Mouse (Mus musculus): Measurements from ENCODE around the gene Serpinf2. TPM values are rescaled to one million over a fixed set of nuclear protein-coding genes. Genes with fewer than 3 reads are reported as not detected.
A peak's percentile ranks its signal among the peaks of the same experiment; 100 is the strongest.
"Not testable (repeated sequence)": the region's sequence is repeated elsewhere in the genome, so short reads cannot be mapped to it uniquely, and the experiment has no call there.

Gene Serpinf2
- polyA plus RNA-seq, 1 experiment from 2014 or later = 0.08 TPM

DNA sequence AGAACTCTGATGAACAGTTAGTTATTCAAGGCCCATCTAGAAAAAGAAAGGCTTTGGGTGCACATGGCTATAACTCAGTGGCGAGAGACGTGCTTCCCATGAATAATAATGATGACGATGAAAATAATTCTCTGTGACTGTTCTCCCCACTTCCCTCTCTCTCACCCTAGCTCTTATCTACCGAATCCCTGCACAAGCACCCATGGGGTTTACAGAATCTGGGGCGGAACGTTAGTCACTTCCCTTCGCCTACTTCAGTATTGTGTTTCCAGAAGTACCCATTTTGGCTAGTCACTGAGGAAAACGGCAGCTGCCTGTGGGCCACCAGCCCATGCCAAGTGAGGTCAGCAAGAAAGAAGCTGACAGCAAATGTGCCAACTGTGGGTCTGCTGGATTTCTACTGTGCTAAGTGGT, 19.2 kb upstream of the Serpinf2 start:
- no peaks in the 10 kb centered on the region for H3K27me3 ChIP-seq
- peaks cover 43% of the 10 kb centered on the region for H3K4me1 ChIP-seq
- ATAC-seq (ENCODE audit: insufficient number of reproducible peaks, insufficient read depth, low FRiP score, low TSS enrichment) = no peak
- 81% methylated on average over 8 of the region's 8 CpGs for WGBS
- no peak overlapping the region for H3K4me2 ChIP-seq (replicated peaks)
- no peak overlapping the region for H3K4me3 ChIP-seq
- no peak overlapping the region for H3K27ac ChIP-seq
- H3K36me3 ChIP-seq = no peaks in the 10 kb centered on the region
- no peak overlapping the region for H3K9ac ChIP-seq
- no peaks in the 10 kb centered on the region for H3K9me3 ChIP-seq

DNA sequence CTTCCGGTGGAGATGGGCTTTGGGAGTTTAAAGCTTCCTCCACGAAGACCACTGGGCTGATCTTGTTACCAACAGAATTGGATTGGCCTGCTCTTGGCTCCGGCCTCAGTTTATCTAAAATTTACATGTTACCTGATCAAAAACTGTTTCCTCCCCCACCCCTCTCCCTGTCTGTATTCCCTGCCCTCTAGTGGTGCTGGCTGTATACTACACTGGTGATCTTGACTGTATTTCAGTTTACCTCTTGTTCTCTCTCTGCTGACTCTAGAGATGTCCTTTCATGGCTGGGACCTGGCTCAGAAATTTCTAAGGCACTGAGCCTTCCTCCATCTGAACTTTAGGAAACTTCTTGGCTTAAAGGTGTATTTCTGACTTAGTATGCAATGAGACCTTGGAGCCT, 18.8 kb upstream of the Serpinf2 start:
- Histone ChIP-seq H3K27me3 (no peaks in the 10 kb centered on the region), H3K4me2 (replicated peaks) (no peak overlapping the region), H3K27ac (no peak overlapping the region), H3K36me3 (no peaks in the 10 kb centered on the region), H3K9me3 (no peaks in the 10 kb centered on the region), H3K4me1 (peaks cover 42% of the 10 kb centered on the region), H3K4me3 (no peak overlapping the region), H3K9ac (no peak overlapping the region)
- WGBS = 22% methylated on average over 3 of the region's 3 CpGs
- no peak for ATAC-seq (ENCODE audit: insufficient number of reproducible peaks, insufficient read depth, low FRiP score, low TSS enrichment)

DNA sequence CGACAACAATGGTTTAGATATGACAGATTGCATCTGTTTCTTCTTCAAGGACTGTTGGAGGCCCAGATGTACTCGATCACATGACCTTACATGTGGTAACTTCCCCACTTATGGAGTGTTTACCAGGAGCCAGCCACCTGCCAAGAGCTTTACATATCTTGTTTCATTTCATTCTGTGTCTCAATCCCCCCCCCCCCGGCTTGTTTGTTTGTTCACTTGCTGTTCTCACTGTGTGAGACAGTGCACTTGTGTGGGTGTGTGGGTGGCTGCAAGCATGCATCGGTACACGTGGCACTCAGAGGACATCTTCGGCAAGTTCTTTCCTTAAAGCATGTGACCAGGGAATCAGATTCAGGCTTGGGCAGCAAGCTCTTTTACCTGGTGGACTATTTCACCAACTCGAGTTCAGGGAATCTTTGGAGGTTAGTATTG, 17.1 kb upstream of the Serpinf2 start:
- Histone ChIP-seq H3K36me3 (no peaks in the 10 kb centered on the region), H3K27me3 (no peaks in the 10 kb centered on the region), H3K27ac (no peak overlapping the region), H3K4me1 (peaks cover 26% of the 10 kb centered on the region), H3K9ac (no peak overlapping the region), H3K4me2 (replicated peaks) (no peak overlapping the region), H3K9me3 (no peaks in the 10 kb centered on the region), H3K4me3 (no peak overlapping the region)
- 78% methylated on average over 7 of the region's 7 CpGs for WGBS
- ATAC-seq (ENCODE audit: insufficient number of reproducible peaks, insufficient read depth, low FRiP score, low TSS enrichment) = no peak

DNA sequence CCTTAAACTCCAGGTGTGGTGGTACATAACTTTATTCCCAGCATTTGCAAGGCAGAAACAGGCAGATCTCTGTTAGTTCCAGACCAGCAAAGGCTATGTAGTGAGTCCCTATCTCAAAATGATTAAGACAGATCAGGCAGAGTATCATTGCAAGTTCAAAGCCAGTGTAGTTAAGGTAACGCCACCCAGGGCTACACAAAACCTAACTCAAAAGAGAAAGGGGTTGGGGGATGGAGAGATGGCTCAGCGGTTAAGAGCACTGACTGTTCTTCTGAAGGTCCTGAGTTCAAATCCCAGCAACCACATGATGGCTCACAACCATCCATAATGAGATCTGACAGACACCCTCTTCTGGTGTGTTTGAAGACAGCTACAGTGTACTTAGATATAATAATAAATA, 16.6 kb upstream of the Serpinf2 start:
- 91% methylated on average over 2 of the region's 2 CpGs for WGBS
- H3K9ac ChIP-seq; H3K4me2 ChIP-seq (replicated peaks); H3K27me3 ChIP-seq; H3K4me3 ChIP-seq; H3K36me3 ChIP-seq; H3K27ac ChIP-seq; H3K9me3 ChIP-seq; ATAC-seq (ENCODE audit: insufficient number of reproducible peaks, insufficient read depth, low FRiP score, low TSS enrichment): not testable (repeated sequence)
- peaks cover 30% of the 10 kb centered on the region for H3K4me1 ChIP-seq

DNA sequence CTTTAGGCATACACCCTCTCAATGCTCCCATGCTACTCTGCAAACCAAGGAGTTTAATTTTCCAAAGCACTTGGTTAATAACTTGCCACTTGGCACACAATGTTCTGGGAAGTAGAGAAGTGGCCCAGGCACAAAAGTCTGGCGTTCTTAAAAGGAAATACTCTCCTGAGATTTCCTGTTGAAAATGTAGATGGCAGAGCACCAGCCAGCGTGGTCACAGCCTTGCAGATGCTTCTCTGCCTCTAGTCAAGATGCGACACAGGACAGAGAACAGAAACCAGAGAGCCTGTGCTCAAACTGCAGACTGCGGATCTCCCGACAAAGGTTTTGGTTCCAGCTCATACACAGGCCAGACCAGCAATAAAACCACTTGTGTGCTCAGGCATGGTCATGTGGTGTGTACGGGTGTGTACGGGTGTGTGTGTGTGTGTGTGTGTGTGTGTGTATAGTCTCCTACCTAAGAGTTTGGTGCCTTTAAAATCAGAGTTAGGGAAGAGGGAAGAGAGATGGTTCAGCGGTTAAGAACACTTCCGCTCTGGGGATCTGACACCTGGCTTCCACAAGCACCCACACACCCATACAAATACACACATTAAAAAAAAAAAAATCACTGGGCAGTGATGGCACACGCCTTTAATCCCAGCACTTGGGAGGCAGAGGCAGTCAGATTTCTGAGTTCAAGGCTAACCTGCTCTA, 15.8 kb upstream of the Serpinf2 start:
- peak overlapping the region; percentile 67; the same call in 1 of the 2 replicates for H3K27ac ChIP-seq

DNA sequence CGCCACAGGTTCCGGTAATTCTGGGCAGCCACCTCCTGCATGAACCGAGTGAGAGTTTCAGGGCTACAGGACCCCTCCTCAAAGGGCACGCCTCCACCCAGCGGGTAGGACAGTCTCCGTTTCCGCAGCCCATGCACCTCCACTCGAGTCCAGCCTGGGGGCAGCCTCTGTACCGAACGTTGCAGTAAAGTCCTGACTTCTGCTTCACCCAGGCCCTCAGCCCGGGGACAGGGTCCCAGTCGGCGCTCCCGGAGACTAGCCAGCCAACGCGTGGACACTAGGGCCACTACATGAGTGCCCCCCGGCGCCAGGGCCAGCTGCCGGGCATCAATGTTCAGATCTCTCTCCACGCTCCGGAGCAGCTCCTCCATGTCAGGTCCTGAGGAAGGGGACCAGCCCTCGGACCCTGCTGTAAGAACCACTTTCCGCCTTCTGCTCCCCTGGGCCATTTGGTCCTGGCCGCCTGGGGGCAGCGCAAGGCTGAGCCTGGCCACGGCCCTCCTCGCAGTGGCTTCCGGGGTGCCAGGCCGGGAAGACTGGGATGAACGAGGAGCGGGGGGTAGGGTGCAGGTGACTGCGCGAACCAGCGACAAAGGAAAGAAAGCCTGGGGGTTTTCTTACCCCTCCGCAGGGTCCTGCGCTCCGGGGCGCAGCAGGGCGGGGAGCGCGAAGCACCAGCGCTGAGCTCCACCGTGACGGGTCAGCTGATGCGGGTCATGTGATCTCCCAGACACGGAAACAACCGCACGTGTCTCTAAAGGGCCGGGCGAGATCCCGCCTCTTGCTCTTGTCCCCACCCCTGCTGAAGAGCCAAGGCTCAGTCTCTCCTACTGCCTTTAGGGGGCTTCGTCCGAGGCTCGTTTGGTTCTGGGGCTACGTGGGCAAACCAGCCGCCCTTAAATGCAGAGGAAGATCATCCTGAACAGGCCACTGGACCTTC, 14.9 kb upstream of the Serpinf2 start, which contains the start of gene Wdr81:
Gene Wdr81, minus strand, starts transcription at position 727 of the 940 bp plus-strand sequence.
- Histone ChIP-seq H3K27me3 (no peaks in the 10 kb centered on the region), H3K27ac (peak within 1 kb of the TSS; percentile 67; the same call in 1 of the 2 replicates), H3K9ac (peak within 1 kb of the TSS; percentile 67), H3K9me3 (no peaks in the 10 kb centered on the region), H3K36me3 (peaks cover 6% of the 10 kb centered on the region; the same call in 1 of the 2 replicates), H3K4me2 (replicated peaks) (peak within 1 kb of the TSS; percentile 100), H3K4me1 (peaks cover 19% of the 10 kb centered on the region), H3K4me3 (peak within 1 kb of the TSS; percentile 74)
- peak; percentile 91 for ATAC-seq (ENCODE audit: insufficient number of reproducible peaks, insufficient read depth, low FRiP score, low TSS enrichment)
- WGBS = 2% methylated on average over 56 of the region's 56 CpGs

More for the DNA sequence above, 15.8 kb upstream of the Serpinf2 start:
- Histone ChIP-seq H3K36me3 (no peaks in the 10 kb centered on the region), H3K9me3 (no peaks in the 10 kb centered on the region), H3K4me1 (peaks cover 29% of the 10 kb centered on the region), H3K9ac (peak overlapping the region; percentile 67), H3K27me3 (no peaks in the 10 kb centered on the region), H3K4me2 (replicated peaks) (peak overlapping the region; percentile 100), H3K4me3 (peak overlapping the region; percentile 74)
- ATAC-seq (ENCODE audit: insufficient number of reproducible peaks, insufficient read depth, low FRiP score, low TSS enrichment) = no peak
- 75% methylated on average over 10 of the region's 10 CpGs for WGBS

DNA sequence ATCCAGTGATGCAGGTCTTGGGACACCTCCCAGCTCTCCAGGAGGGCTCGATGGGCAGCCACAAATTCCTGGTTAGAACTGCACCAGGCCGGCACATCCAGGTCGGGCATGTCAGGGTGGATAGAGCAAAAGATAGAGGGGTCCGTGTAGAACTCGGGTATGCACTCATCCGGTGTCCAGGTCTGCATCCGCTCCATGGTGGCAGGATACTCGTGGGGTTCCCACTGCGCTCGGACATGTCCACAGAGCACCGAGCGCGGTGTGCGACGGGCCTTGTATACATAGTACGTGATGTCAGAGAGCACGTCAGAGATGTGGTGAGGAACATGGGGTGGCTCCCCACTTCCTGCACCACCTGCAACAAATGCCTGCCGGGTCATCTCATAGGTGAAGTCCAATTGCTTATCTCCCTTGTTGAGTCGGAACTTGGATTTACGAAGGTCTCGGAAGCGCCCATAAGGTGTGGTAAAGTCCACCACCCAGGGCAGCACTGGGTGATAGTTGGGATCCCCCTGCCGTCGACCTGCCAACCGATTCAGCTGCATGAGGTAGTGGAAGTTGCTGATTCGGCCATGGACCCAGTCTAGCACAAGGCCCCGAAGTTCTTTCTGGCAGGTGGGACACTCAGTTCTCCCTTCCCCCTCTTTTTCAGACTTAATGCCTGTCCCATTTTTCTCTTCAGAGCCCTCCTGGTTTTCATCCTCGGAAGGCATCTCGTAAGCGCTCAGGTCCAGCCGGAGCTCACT, 13.6 kb upstream of the Serpinf2 start:
- Histone ChIP-seq H3K4me1 (peaks cover 19% of the 10 kb centered on the region), H3K27me3 (no peaks in the 10 kb centered on the region), H3K9ac (0 out of 2 replicates have a peak overlapping the region, but pooled peaks have one; percentile 67), H3K27ac (no peak overlapping the region), H3K4me2 (replicated peaks) (peak overlapping the region; percentile 100; the same call in 1 of the 2 replicates), H3K9me3 (no peaks in the 10 kb centered on the region), H3K36me3 (peaks cover 18% of the 10 kb centered on the region), H3K4me3 (no peak overlapping the region)
- ATAC-seq (ENCODE audit: insufficient number of reproducible peaks, insufficient read depth, low FRiP score, low TSS enrichment) = no peak
- WGBS = 91% methylated on average over 31 of the region's 31 CpGs

DNA sequence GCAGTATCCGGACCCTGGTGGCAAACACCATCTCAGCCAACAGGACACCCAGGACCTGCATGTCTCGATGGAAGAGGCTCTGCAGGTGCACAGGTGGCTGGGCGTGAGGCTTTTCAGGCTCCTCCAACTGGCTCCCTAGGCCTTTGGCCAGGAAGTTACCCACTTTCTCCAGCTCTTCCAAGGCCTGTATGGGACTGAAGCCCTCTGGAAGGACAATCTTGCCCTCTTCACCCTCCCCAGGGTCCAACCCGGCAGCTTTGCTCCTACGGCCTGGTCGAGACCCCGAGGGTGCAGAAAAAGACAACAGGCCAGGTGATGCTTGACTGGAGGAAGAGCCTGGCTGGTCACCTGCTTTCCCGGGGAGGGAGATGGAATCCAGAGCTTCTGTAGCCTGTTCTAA, 12.7 kb upstream of the Serpinf2 start:
- H3K4me2 ChIP-seq (replicated peaks) = no peak overlapping the region
- ATAC-seq (ENCODE audit: insufficient number of reproducible peaks, insufficient read depth, low FRiP score, low TSS enrichment) = no peak

DNA sequence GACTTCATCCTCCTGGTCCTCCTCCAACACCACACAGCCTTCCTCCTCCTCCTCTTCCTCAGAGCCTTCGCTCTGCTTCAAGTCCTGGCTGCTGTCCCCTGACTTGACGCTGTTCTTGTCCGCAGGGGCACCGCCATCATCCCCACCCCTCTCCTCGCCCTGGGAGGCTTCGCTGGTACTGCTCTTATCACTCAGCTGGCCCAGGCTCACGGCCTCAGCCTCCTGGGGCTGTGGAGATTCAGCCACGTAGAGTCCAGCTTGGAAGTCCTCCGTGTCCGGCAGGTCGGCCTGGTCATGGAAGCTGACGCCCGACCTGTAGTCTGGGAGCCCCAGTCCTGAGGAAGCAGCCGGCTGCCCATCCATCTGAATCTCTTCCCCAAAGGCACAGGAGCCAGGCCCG, 11.5 kb upstream of the Serpinf2 start:
- H3K4me3 ChIP-seq = no peak overlapping the region
- ATAC-seq (ENCODE audit: insufficient number of reproducible peaks, insufficient read depth, low FRiP score, low TSS enrichment) = no peak
- no peak overlapping the region; the same call in 1 of the 2 replicates for H3K9ac ChIP-seq
- H3K36me3 ChIP-seq = peaks cover 24% of the 10 kb centered on the region
- no peaks in the 10 kb centered on the region for H3K27me3 ChIP-seq
- no peak overlapping the region for H3K4me2 ChIP-seq (replicated peaks)
- 87% methylated on average over 15 of the region's 15 CpGs for WGBS
- no peaks in the 10 kb centered on the region for H3K9me3 ChIP-seq
- no peak overlapping the region; the same call in 1 of the 2 replicates for H3K27ac ChIP-seq
- peaks cover 19% of the 10 kb centered on the region for H3K4me1 ChIP-seq

More for the DNA sequence above, 12.7 kb upstream of the Serpinf2 start:
- 93% methylated on average over 8 of the region's 8 CpGs for WGBS
- Histone ChIP-seq H3K4me3 (no peak overlapping the region), H3K36me3 (peaks cover 24% of the 10 kb centered on the region), H3K27me3 (no peaks in the 10 kb centered on the region), H3K27ac (no peak overlapping the region), H3K9me3 (no peaks in the 10 kb centered on the region), H3K4me1 (peaks cover 19% of the 10 kb centered on the region), H3K9ac (no peak overlapping the region)

DNA sequence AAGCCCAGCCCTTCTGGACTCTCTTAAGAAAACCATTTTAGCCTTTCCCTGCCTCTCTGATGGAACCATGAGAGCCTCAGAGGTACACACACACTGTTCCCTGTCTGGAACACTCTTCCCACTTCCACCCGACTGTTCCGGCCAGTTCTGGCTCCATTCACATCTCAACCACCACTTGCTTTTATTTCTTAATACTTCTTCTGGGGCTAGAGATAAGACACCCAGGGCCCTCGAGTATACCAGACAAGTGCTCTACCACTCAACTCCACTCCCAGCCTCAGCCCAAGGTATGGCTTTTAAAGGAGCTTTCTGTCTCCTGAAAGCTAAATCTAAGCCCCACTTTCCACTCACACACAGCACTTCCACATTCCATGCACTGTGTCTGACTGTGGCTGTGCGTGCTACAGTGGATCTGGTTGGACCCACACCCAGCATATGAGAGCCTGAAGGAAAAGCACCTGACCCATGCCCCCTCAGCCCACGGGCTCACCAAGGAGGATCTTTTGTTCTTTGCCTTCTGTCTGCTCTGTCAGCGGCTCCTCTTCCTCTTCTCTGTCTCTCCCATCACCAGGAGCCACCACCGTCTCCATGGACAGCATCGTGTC, 11.0 kb upstream of the Serpinf2 start:
- Histone ChIP-seq H3K9me3 (no peaks in the 10 kb centered on the region), H3K4me1 (peaks cover 19% of the 10 kb centered on the region), H3K9ac (no peak overlapping the region), H3K27me3 (no peaks in the 10 kb centered on the region), H3K27ac (no peak overlapping the region), H3K36me3 (peaks cover 27% of the 10 kb centered on the region), H3K4me3 (no peak overlapping the region), H3K4me2 (replicated peaks) (no peak overlapping the region)
- 82% methylated on average over 8 of the region's 8 CpGs for WGBS
- ATAC-seq (ENCODE audit: insufficient number of reproducible peaks, insufficient read depth, low FRiP score, low TSS enrichment) = no peak

DNA sequence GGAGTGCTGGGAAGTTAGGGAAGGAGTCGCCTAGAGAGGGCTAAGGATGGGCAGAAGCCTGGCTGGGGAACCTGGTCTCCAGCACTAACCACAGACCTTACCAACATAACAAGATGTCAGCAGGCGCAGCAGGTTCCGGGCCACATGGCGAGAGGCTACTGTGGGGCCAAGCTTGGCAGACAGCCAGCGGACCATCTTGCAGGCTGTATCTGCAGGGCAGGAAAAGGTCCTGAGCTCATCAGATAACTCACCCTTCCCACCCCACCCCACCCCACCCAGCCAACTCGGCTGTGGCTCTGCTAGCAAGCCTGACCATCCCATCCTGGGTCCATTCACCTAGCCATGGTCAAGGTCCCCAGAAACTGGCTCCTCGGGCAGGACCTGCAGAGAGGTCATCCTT, 10.3 kb upstream of the Serpinf2 start:
- Histone ChIP-seq H3K27ac (no peak overlapping the region), H3K9ac (no peak overlapping the region), H3K27me3 (no peaks in the 10 kb centered on the region), H3K4me3 (no peak overlapping the region), H3K36me3 (peaks cover 29% of the 10 kb centered on the region), H3K9me3 (no peaks in the 10 kb centered on the region), H3K4me2 (replicated peaks) (no peak overlapping the region), H3K4me1 (peaks cover 14% of the 10 kb centered on the region)
- WGBS = 92% methylated on average over 7 of the region's 7 CpGs
- no peak for ATAC-seq (ENCODE audit: insufficient number of reproducible peaks, insufficient read depth, low FRiP score, low TSS enrichment)
